Mouse (Mus musculus): Measurements from ENCODE around the gene Psmd2.
"Not testable (repeated sequence)": the region's sequence is repeated elsewhere in the genome, so short reads cannot be mapped to it uniquely, and the experiment has no call there.

The Psmd2 gene

DNA sequence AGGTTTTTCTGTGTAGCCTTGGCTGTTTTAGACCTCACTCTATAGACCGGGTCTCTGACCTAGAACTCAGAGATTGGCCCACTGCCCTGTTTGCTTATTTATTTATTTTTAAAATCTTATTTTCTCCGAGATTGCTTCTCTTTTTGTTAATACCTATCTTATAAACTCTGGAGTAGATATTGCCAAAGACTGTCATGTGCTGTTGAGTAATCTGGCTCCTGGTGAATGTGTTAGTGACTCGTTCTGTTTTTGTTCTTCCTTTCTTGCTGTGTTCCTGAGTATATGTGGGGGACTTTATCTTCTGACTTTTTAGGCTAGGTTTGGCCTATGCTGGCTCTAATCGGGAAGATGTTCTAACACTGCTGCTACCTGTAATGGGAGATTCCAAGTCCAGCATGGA, 6.2 kb downstream of the Psmd2 start:
- DNase-seq (ENCODE audit: low spot score in 2 of 2) = no peak

DNA sequence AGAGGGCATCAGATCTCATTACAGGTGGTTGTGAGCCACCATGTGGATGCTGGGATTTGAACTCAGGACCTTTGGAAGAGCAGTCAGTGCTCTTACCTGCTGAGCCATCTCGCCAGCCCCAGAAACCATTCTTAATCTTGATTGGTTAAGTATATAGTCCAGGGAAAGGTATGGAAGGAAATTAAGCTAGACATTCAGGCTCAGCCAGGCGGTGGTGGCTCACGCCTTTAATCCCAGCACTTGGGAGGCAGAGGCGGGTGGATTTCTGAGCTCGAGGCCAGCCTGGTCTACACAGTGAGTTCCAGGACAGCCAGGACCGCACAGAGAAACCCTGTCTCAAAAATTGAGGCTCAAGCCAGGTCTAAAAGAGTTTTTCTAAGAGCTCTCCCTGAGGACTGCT, 16.6 kb downstream of the Psmd2 start, which contains the start of gene Eif4g1:
Gene Eif4g1, plus strand, starts transcription at position 301 of the 400 bp plus-strand sequence.
- DNase-seq (ENCODE audit: low spot score in 2 of 2) = not testable (repeated sequence)

DNA sequence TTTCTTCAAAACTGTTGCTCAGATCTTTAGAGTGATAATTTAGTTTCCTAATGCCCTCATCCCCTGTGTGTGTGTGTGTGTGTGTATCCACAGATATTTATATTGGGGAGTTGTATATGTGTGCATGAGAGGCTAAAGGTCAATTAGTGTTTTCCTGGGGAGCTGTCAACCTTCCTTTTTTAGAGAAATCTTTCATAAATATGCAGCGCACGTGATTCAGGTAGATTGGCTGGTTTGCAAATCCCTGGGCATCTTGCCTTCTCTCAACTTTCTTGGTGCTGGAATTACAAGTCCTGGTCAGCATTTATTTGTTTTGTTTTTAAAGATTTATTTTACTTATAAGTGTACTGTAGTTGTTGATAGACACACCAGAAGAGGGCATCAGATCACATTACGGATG, 18.8 kb downstream of the Psmd2 start:
- DNase-seq (ENCODE audit: low spot score in 2 of 2) = no peak

DNA sequence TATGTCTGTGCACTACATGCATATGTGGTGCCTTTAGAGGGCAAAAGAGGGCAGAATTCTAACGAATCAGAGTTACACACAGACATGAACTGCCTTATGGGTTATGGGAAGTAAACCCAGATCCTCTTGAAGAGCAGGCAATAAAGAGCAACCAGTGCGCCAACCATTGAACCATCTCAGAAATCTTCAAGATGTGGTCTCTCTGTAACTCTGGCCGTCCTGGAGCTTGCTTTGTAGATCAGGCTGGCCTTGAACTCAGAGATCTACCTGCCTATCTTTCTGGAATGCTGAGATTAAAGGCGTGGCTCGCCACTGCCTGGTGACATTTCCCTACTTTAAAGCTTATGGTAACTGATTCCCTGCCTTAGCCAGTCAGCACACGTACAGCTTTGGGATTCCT, 20.4 kb downstream of the Psmd2 start:
- DNase-seq (ENCODE audit: low spot score in 2 of 2) = no peak

DNA sequence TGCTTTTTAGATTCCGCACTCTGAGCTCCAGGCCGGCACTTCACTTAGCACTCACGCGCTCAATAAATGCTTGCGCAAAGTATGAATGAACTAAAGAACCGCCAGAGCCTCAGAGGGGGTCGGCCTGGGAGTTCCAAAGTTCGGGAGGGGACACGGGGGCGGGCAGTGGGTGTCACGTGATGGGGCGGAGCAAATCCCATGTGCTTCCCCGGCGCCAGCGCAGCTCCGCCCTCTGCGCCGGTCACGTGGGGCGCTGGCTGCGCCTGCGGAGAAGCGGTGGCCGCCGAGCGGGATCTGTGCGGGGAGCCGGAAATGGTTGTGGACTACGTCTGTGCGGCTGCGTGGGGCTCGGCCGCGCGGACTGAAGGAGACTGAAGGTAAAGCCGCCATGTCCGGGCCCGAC, 21.0 kb downstream of the Psmd2 start:
- peak; percentile 93 to 96 for DNase-seq (ENCODE audit: low spot score in 2 of 2)

DNA sequence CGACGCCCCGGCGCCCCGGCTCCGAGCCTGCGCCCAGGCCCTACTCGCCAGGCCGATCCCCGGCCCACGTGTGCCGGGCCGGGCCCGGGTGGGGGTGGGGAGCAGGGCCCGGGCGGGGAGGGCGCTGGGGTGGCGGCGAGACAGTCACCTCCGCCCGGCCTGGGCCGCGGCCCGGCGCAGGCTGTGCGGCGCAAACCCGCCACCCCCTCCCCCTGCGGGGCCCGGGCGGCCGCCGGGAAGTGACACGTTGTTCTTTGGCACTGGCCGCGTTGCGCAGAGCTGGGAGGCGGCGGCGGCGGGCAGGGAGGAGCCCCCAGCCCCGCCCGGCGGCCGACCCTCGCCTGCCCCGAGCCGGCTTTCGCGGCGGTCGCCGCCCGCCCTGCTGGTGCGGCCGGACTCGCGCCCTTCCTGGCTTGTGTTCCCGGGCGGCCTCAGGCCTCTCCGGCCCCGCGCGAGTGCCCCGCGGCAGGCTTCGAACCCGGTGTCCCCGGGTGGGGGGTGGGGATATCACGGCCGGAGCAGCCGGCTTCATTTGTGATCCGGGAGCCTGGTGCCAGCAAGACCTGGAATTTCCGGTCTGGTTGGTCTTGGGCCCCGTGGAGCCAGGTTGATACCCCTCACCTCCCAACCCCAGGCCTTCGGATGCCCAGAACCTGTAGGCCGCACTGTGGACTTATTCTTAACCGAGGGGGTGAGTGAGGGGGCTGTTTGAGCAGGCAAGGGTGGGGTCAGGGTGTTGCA, 21.7 kb downstream of the Psmd2 start:
- DNase-seq (ENCODE audit: low spot score in 2 of 2) = peak; percentile 52

DNA sequence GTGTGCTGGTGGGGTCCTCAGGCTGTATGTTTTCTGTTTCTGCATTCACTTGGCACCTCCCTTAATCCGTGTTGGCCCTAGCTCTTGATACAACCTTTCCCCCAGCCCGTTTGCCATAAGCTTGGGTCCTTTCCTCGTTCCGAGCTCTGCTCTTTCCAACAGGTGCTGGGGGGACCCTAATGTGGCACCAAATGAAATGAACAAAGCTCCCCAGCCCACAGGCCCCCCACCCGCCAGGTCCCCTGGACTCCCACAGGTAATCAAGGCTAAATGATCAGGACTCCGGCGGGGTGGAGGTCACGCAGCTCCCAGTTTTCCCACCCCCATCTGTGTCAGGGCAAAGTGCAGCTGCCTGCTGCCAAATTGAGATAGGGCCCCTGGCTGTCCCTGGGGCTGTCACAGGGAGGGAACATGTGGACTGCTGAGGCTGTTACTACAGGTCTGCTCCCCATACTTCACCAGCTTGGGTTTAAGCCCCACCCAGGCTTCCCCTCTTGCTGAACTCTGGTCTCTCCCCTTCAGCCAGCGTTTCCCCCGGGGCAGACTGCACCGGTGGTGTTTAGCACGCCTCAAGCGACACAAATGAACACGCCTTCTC, 22.4 kb downstream of the Psmd2 start:
- no peak for DNase-seq (ENCODE audit: low spot score in 2 of 2)

DNA sequence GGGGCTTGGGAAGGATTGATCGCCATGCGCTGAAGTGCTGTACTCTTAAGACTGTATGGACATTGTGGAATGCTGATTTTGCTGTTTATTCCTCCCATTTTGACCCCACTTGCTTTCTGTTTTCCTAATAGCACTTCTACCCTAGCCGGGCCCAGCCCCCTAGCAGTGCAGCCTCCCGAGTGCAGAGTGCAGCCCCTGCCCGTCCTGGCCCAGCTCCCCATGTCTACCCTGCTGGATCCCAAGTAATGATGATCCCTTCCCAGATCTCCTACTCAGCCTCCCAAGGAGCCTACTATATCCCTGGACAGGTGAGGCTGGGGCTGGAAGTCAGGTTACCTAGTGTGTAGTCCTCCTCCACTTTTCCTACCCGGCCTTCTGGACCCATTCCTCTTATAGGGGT, 23.8 kb downstream of the Psmd2 start:
- DNase-seq (ENCODE audit: low spot score in 2 of 2) = no peak

DNA sequence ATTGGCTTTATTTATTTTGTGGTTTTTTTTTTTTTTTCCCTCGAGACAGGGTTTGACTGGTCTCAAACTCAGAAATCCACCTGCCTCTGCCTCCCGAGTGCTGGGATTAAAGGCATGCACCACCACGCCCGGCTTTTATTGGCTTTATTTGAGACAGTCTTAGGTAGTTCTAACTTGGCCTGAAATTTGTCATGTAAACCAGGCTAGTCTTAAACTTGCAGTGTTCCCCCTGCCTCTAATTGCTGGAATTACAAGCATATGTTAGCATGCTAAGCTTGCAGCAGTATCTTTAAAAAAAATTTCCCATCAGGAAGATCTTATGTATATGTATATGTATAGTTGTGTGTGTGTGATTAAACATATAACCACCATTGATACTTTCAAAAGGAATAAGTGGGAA, 25.2 kb downstream of the Psmd2 start:
- no peak for DNase-seq (ENCODE audit: low spot score in 2 of 2)

DNA sequence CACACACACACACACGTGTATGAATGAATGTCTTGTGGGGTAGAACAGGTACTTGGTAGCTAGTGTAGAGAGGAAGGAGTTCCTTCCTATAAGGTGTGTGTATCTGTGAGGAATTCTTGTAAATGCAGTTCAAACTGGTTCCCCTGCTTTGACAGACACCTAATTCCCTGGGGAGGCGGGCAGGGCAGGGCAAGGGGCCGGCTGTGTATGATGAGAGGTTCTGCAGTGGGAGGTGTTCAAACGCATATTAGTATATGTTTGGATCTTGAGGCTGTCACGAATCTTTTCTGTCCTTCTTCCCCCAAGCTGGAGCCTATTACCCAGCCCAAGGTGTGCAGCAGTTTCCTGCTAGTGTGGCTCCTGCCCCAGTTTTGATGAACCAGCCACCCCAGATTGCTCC, 25.9 kb downstream of the Psmd2 start:
- no peak for DNase-seq (ENCODE audit: low spot score in 2 of 2)

DNA sequence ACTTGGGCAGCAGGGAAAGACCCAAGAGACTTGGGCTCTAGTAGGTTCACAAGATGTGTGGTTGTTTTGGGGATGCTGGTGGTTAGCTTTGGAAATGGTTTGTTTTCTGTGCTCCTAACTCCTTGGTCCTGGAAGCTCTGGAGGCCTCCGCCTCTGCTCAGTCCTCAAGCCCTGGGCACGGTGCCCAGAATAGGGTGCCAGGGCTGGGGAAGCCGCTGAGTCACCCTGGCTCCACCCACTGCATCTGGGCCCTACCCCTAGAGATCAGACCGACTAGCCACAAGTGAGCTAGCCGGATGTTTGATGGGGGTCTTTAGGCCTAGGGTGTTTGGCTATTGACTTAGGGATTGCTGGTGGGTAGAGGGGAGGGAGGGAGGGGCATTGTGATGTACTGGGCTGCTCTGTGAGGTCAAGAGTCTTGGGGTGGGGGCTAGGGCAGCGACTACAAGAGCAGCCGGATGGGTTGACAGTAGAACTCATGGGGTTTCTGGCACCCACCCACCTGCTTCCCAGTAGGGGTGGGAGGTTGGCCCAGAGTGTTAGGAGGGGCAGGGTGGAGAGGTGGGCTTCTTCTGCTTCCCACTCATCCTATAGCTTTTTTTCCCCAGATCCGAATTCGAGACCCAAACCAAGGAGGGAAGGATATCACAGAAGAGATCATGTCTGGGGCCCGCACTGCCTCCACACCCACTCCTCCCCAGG, 26.7 kb downstream of the Psmd2 start:
- DNase-seq (ENCODE audit: low spot score in 2 of 2) = peak; percentile 38

DNA sequence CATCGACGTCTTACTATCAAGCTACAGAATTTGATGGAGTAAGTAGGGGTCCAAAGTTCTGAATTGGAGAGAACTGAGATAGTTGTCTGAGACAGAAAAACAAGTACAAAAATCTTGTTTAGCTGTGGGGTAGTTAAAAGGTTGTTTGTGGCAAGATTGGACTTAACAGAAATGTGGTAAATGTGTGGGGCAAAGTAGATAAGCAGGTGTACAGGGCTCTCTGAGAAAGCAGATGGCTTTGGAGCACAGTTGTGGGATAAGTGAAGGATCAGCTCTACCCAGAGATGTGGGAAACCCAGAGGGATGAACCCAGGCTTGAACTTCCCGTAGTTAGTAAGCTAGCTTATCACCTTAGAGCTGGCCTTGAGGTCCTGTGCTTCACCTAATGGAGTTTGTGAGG, 39.3 kb downstream of the Psmd2 start:
- DNase-seq (ENCODE audit: low spot score in 2 of 2) = no peak

DNA sequence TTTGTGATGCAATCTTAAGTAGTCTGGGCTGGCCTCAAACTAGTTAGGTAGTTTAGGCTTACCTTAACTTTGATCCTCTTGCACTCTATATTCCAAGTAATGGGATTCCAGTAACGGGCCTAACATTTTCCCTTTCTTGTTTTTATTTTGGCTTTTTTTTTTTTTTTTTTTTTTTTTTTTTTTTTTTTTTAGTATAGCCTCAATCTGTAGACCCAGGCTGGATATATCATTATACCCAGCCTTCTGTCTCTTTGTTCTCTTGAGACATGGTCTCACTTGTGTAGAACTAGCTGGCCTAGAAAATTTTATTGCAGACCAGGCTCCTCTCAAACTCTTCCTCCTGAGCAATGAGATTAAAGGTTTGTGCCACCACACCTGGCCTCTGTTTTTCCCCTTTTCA, 40.2 kb downstream of the Psmd2 start:
- no peak for DNase-seq (ENCODE audit: low spot score in 2 of 2)

DNA sequence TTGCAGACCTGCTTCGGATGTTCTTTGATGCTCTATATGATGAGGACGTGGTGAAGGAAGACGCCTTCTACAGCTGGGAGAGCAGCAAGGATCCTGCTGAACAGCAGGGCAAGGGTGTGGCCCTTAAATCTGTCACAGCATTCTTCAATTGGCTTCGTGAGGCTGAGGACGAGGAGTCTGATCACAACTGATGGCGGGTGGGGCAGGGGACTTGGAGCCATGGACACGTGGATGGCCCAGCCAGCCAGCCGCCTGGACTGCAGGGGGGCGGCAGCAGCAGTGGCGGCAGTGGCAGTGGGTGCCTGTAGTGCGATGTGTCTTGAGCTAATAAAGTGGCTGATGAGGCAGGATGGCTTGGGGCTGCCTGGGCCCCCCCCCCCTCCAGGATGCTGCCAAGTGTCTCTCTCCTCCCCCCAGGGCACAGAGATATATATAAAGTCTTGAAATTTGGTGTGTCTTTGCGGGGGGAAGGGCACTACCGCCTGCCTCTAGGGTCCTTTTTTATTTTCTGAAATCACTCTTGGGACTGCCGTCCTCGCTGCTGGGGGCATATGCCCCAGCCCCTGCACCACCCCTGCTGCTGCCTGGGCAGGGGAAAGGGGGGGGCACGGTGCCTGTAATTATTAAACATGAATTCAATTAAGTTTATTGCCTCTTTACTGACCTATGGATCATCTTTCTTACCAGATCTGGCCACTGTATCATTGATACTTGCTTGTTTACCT, 41.0 kb downstream of the Psmd2 start:
- DNase-seq (ENCODE audit: low spot score in 2 of 2) = no peak

DNA sequence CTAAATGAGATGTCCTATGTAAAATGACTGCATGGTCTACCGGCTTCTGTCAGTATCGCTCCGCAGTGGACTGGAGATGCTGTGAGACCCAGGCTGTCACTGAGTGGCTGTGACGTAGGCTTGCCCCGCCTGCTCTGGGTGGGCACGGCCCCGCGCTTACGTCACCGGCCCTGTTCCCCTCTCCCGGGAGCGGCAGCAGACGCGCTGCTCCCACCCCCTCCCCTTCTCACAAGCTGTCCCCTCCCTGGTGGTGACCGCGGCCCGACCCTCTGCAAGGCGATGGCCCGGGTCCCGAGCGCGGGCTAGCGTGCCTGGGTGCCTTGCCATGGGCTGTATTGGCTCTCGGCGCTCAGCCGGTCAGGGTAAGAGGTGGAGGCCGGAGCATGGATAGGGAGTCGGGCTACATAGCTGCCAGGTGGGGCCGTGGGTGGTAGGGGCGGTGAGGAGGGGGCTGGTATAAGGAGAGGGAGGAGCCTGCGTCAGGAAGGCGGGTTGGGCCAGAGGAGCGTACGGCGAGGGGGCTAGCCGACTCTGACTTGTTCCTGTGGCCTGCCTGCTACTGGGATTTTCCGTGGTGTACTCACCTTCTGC, 41.8 kb downstream of the Psmd2 start, which contains the start of gene Fam131a:
Gene Fam131a, plus strand, starts transcription at position 131 of the 591 bp plus-strand sequence.
- peak; percentile 90 to 95 for DNase-seq (ENCODE audit: low spot score in 2 of 2)

DNA sequence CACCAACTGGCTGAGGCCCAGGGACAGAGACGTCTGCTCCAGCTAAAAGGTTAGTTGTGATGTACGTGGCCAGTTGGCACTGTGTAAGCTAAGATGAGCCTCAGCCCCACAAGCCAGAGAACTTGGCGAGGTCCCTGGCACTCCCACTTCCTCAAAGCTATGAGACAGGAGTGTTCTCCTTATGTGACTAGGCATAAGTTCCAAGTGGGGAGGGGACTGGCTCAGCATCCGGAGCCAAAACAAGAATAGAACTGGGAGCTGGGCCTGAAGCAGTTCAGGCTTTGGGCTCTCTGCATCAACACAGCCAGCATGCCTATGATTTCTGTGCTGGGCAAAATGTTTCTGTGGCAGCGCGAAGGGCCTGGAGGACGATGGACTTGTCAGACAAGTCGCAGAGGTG, 43.3 kb downstream of the Psmd2 start:
- DNase-seq (ENCODE audit: low spot score in 2 of 2) = peak in 1 of 2 experiments; percentile 77

DNA sequence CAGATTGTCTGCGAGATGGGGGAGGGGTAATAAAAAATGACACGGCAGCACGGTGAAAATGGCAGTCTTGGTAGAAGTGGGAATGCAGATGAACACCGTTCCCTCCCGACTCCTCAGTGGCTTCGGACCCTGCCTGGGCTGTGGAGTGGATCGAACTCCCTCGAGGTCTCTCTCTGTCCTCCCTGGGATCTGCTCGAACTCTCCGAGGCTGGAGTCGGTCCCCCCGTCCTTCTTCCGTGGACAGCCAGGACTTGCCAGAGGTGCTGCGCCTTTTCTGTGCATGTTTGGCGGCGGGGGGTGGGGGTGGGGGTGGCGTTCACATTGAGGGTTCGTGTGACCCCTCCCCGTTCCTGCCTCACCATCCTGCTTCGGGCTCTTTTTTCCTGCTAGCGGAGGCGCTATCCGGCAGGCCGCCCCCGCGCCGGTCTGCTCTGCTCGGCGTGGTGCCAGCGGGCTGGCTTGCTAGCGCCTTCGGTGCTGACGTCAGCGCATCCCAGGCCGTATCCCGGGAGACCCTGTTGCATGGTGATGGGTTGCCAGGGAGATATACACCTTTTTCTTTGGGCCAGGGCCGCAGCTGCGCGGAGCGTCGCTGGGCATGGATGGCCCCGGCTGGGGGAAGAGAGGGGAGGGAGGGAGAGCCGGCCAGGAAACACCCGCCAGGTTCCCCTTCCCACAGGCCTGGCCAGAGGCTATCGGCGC, 44.3 kb downstream of the Psmd2 start:
- DNase-seq (ENCODE audit: low spot score in 2 of 2) = peak; percentile 97 to 98

DNA sequence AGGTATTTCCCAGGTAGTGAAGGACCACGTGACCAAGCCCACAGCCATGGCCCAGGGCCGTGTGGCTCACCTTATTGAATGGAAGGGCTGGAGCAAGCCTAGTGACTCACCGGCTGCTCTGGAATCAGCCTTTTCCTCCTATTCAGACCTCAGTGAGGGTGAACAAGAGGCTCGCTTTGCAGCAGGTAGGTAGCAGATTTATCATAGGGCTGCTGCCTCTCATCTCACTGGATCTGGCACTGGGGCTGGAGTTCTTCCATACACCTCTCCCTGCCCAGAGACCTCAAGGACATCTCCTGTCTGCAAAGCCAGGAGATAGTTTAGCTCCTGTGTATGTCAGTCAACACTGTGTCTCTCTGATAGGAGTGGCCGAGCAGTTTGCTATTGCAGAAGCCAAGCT, 47.8 kb downstream of the Psmd2 start:
- DNase-seq (ENCODE audit: low spot score in 2 of 2) = no peak

DNA sequence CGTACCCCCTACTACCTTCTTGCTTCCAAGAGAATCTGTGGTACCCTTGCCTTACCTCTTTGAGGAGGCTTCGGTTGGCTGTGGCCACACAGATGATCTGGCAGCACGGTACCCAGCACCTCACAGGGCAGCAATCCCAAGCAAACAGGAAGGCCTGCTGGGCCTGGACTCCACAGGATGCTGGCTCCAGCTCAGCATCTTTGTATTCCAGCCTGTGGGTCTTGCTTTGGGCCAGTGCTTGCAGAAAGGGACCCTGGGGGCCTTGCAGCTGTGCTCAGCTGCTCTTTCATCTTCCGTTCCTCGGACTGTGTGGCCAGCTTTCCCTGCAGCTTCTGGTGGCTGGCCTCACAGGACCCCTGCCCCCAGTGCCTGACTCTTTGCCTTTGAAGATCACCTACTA, 48.6 kb downstream of the Psmd2 start:
- DNase-seq (ENCODE audit: low spot score in 2 of 2) = no peak

DNA sequence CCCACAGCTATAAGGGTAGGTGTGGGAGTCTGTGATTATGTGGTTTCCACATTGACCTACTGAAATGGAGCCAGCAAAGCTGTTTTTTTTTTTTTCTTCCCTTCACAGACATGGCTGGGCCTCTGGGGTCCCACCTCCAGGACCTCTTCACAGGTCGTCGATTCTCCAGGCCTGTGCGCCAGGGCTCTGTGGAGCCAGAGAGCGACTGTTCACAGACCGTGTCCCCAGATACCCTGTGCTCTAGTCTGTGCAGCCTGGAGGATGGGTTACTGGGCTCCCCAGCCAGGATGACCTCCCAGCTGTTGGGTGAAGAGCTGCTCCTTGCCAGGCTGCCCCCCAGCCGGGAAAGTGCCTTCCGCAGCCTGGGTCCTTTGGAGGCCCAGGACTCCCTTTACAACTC, 49.9 kb downstream of the Psmd2 start:
- no peak for DNase-seq (ENCODE audit: low spot score in 2 of 2)
